In the genomic region with DNA sequence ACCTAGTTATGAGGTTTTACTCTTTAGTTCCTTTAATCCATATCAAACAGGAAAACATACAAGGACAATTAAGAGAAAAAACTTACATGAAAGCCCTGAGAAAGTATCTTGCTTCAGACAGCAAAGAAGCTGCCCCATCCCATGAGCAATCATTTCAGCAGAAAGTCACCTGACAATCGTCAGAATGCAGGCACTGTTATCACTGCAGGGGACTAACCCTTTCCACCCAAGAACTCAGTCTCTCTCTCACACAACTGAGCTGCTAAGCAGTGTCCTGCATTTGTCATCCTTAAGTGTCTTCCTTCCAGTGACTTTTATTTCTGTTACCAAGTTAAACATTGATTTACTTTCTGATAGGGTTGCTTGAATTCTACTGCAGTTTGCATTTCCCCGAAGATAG, we compare ENCODE assay signal across 25 mouse cellular contexts.
DNase-seq lines count a peak whose midpoint lies in the region; ATAC-seq and TF ChIP-seq lines count a peak whose summit lies in the region.
"Had no signal": no experiment of that assay in that cellular context is flagged by ENCODE, and none has a peak within 500 bp of the region (broad histone marks: within the 10 kb centered on the region; RNA-seq: fewer than 3 reads in every experiment).

No protein-coding gene starts in this region.

- H3K36me3 ChIP-seq in heart, embryonic 13.5 days = peaks cover 10% of the 10 kb centered on the region
- no peaks in the 10 kb centered on the region for H3K36me3 ChIP-seq in heart, postnatal 0 days (replicated peaks; ENCODE audit: control insufficient read depth, insufficient read depth, low read length)
- H3K36me3 ChIP-seq in forebrain, embryonic 10.5 days (replicated peaks) = peaks cover 23% of the 10 kb centered on the region
- H3K36me3 ChIP-seq: embryonic facial prominence, embryonic 13.5 days; embryonic facial prominence, embryonic 15.5 days had no signal

- 30% methylated on average over 2 of the region's 2 CpGs for WGBS in heart, embryonic 13.5 days
- WGBS in heart, postnatal 0 days = 18% methylated on average over 2 of the region's 2 CpGs
- WGBS in forebrain, embryonic 10.5 days = 66% methylated on average over 2 of the region's 2 CpGs

- H3K4me1 ChIP-seq in heart, embryonic 13.5 days = peaks cover 19% of the 10 kb centered on the region
- no peaks in the 10 kb centered on the region for H3K4me1 ChIP-seq in heart, postnatal 0 days (ENCODE audit: control insufficient read depth, insufficient read depth)
- H3K4me1 ChIP-seq in forebrain, embryonic 10.5 days = no peaks in the 10 kb centered on the region
- H3K4me1 ChIP-seq: embryonic facial prominence, embryonic 15.5 days; forebrain, embryonic 13.5 days had no signal

- no peak for ATAC-seq in heart, embryonic 13.5 days (ENCODE audit: extremely low read depth, insufficient number of reproducible peaks, low FRiP score, low TSS enrichment)
- no peak for ATAC-seq in heart, postnatal 0 days (ENCODE audit: insufficient read depth, low read depth)
- ATAC-seq: CD4-positive, CD25-positive, alpha-beta regulatory T cell, adult 4 months; forebrain, embryonic 13.5 days; forebrain, embryonic 16.5 days had no signal

- no peak overlapping the region for H3K27ac ChIP-seq in heart, embryonic 13.5 days (replicated peaks)
- peak overlapping the region; percentile 30; the same call in 1 of the 2 replicates for H3K27ac ChIP-seq in heart, postnatal 0 days (ENCODE audit: low read depth)
- H3K27ac ChIP-seq in forebrain, embryonic 10.5 days = no peak overlapping the region
- H3K27ac ChIP-seq: embryonic facial prominence, embryonic 13.5 days; embryonic facial prominence, embryonic 15.5 days; forebrain, embryonic 13.5 days had no signal

- no peaks in the 10 kb centered on the region for H3K27me3 ChIP-seq in heart, embryonic 13.5 days (replicated peaks)
- no peaks in the 10 kb centered on the region for H3K27me3 ChIP-seq in heart, postnatal 0 days (ENCODE audit: control insufficient read depth, insufficient read depth, low read length)
- H3K27me3 ChIP-seq in forebrain, embryonic 10.5 days (ENCODE audit: poor library complexity, severe bottlenecking) = no peaks in the 10 kb centered on the region
- H3K27me3 ChIP-seq: CH12.LX; embryonic facial prominence, embryonic 13.5 days; embryonic facial prominence, embryonic 15.5 days; forebrain, embryonic 13.5 days had no signal

- no peak for TF ChIP-seq EP300 in heart, postnatal 0 days (IDR thresholded peaks at IDR 0.05; ENCODE audit: low read depth)

- H3K4me3 ChIP-seq in heart, embryonic 13.5 days = no peak overlapping the region
- no peak overlapping the region for H3K4me3 ChIP-seq in heart, postnatal 0 days (ENCODE audit: low read depth, low read length)
- no peak overlapping the region for H3K4me3 ChIP-seq in forebrain, embryonic 10.5 days
- H3K4me3 ChIP-seq: embryonic facial prominence, embryonic 13.5 days; embryonic facial prominence, embryonic 15.5 days; erythroblast, embryonic 14.5 days; forebrain, embryonic 13.5 days had no signal

- 0 out of 2 replicates have a peak overlapping the region, but pooled peaks have one; percentile 11 for H3K4me2 ChIP-seq in heart, embryonic 13.5 days
- no peak overlapping the region; the same call in 1 of the 2 replicates for H3K4me2 ChIP-seq in heart, postnatal 0 days (ENCODE audit: low read depth, low read length)
- H3K4me2 ChIP-seq: embryonic facial prominence, embryonic 13.5 days; embryonic facial prominence, embryonic 15.5 days; forebrain, embryonic 13.5 days had no signal

- H3K9me3 ChIP-seq in heart, embryonic 13.5 days = no peaks in the 10 kb centered on the region
- no peaks in the 10 kb centered on the region for H3K9me3 ChIP-seq in heart, postnatal 0 days (replicated peaks; ENCODE audit: control insufficient read depth, low read length)
- no peaks in the 10 kb centered on the region for H3K9me3 ChIP-seq in forebrain, embryonic 10.5 days
- H3K9me3 ChIP-seq: embryonic facial prominence, embryonic 13.5 days; embryonic facial prominence, embryonic 15.5 days; forebrain, embryonic 13.5 days had no signal

- no peak overlapping the region for H3K9ac ChIP-seq in heart, embryonic 13.5 days
- no peak overlapping the region for H3K9ac ChIP-seq in heart, postnatal 0 days (replicated peaks; ENCODE audit: low read depth, low read length)
- H3K9ac ChIP-seq: embryonic facial prominence, embryonic 13.5 days; embryonic facial prominence, embryonic 15.5 days; forebrain, embryonic 13.5 days had no signal

- TF ChIP-seq CTCF in heart, postnatal 0 days (IDR thresholded peaks at IDR 0.05; ENCODE audit: low read depth) = no peak

- DNase-seq in heart, adult 9 months (ENCODE audit: low spot score in 2 of 2) = no peak
- no peak for DNase-seq in heart, postnatal 0 days (ENCODE audit: low spot score)
- DNase-seq in heart, adult 11 months = no peak
- peak; percentile 53 for DNase-seq in ES-CJ7 (ENCODE audit: low read depth, low spot score)
- peak; percentile 37 for DNase-seq in ZHBTc4 (ENCODE audit: low read depth, low spot score)
- DNase-seq in forebrain, embryonic 10.5 days (ENCODE audit: extremely low spot score, low spot score) = no peak
- DNase-seq: adrenal gland, adult 2 months; adrenal gland, postnatal 10 days; adrenal gland, postnatal 25 days; B cell, adult 2 months; cerebellum, adult 11 months; cerebellum, adult 18-20 months; cerebellum, adult 8-10 months; cerebellum, adult 9-11 months; cerebellum, postnatal 14 days; cerebellum, postnatal 36 days; embryo, embryonic 11 days had no signal

Comparison
In these comparisons a context has a peak if more than half of its experiments do, and no peak if none do; other contexts are left out.
1. DNase-seq: peak in ES-CJ7 (single experiment) and ZHBTc4 (single experiment); none in heart, adult 9 months (0 of 2), heart, postnatal 0 days (single experiment), heart, adult 11 months (single experiment) and forebrain, embryonic 10.5 days (single experiment).